Mouse (Mus musculus) gastrocnemius, postnatal 4 days (tissue): ENCODE measurements around the gene Zfp597. TPM values are rescaled to one million over a fixed set of nuclear protein-coding genes. Genes with fewer than 3 reads are reported as not detected.

Experiments used
- microRNA-seq: library from miRNA; unstranded; fragments of <30 nt; microRNA quantifications from one replicate; pipeline ENCODE4 v1.2.0, GENCODE M21; 2021
- total RNA-seq, 2 experiments: library from RNA; stranded (reverse); gene quantifications; 2 replicates each; pipeline ENCODE4 v1.2.3; 2021

The Zfp597 gene
- total RNA-seq, 2 experiments from 2014 or later, result 10.6 to 11.9 TPM

Small RNAs within 50 kb of the gene (microRNA-seq; reads per million reads assigned to microRNA genes)
- not detected for gene Gm23493

Other genes starting within 250 kb of the Zfp597 start
- gene Mefv, start 166.5 kb downstream of the Zfp597 start, total RNA-seq, result not detected
- 10 to 100 TPM; 11.4 to 16.0 TPM for gene Zfp263, start 140.5 kb downstream of the Zfp597 start, total RNA-seq
- gene Olfr15, start 53.7 kb downstream of the Zfp597 start, total RNA-seq, result not detected
- gene Zfp174, start 37.3 kb downstream of the Zfp597 start, total RNA-seq, result 1 to 10 TPM; 1.7 to 1.9 TPM
- gene Naa60, start 12.2 kb downstream of the Zfp597 start, total RNA-seq, result 10 to 100 TPM; 37.3 to 43.1 TPM
- under 1 TPM; 0.36 to 0.44 TPM for gene Gm20695, start 87 bp upstream of the Zfp597 start, total RNA-seq
- 1 to 10 TPM; 3.1 to 5.6 TPM for gene 1700037C18Rik, start 24.1 kb upstream of the Zfp597 start, total RNA-seq
- 10 to 100 TPM; 12.3 to 13.3 TPM for gene Cluap1, start 24.2 kb upstream of the Zfp597 start, total RNA-seq
- 1 to 10 TPM; 2.5 to 3.6 TPM for gene Nlrc3, start 92.1 kb upstream of the Zfp597 start, total RNA-seq
- gene Slx4, start 119.2 kb upstream of the Zfp597 start, total RNA-seq, result 10 to 100 TPM; 20.8 to 21.0 TPM
- not detected for gene Dnase1, start 152.4 kb upstream of the Zfp597 start, total RNA-seq
- gene Trap1, start 193.3 kb upstream of the Zfp597 start, total RNA-seq, result 10 to 100 TPM; 85.4 to 91.3 TPM